Mouse (Mus musculus): ENCODE results near the gene Pan3.

Pan3 gene

GRCm38 (mm10) chr5:147429535-147430305, at the start of gene Pan3:
Gene Pan3, plus strand, starts transcription at chr5:147430161.
- in situ Hi-C loops (cut with MboI; ENCODE audit: unreplicated experiment in 2 of 2): loop anchor here (5.0 to 10.0 kb wide), 3 partner anchors 43 to 755 kb away; no protein-coding TSS in a partner anchor

- in situ Hi-C loops (cut with MboI; ENCODE audit: unreplicated experiment in 2 of 2): no loop called here
Measured at GRCm38 (mm10) chr5:147381396-147381795, 48.6 kb upstream of the Pan3 start.

GRCm38 (mm10) chr5:147386865-147387264, 43.1 kb upstream of the Pan3 start:
- in situ Hi-C loops (cut with MboI; ENCODE audit: unreplicated experiment in 2 of 2): no loop called here

- in situ Hi-C loops (cut with MboI; ENCODE audit: unreplicated experiment in 2 of 2): no loop called here
Measured at GRCm38 (mm10) chr5:147388376-147389008, 41.5 kb upstream of the Pan3 start.

GRCm38 (mm10) chr5:147389052-147389451, 40.9 kb upstream of the Pan3 start:
- in situ Hi-C loops (cut with MboI; ENCODE audit: unreplicated experiment in 2 of 2): no loop called here

GRCm38 (mm10) chr5:147390772-147391171, 39.2 kb upstream of the Pan3 start:
- in situ Hi-C loops (cut with MboI; ENCODE audit: unreplicated experiment in 2 of 2): no loop called here

- in situ Hi-C loops (cut with MboI; ENCODE audit: unreplicated experiment in 2 of 2): no loop called here
Measured at GRCm38 (mm10) chr5:147392667-147393213, 37.2 kb upstream of the Pan3 start.

- in situ Hi-C loops (cut with MboI; ENCODE audit: unreplicated experiment in 2 of 2): no loop called here
Measured at GRCm38 (mm10) chr5:147395050-147395449, 34.9 kb upstream of the Pan3 start.

- in situ Hi-C loops (cut with MboI; ENCODE audit: unreplicated experiment in 2 of 2): loop anchor here (5.0 to 25.0 kb wide), 3 partner anchors 33 to 837 kb away; no protein-coding TSS in a partner anchor
Measured at GRCm38 (mm10) chr5:147399843-147400504, 30.0 kb upstream of the Pan3 start, which contains the start of gene Flt3. Gene Flt3, minus strand, starts transcription at chr5:147400489.

GRCm38 (mm10) chr5:147400505-147400979, 29.4 kb upstream of the Pan3 start:
- in situ Hi-C loops (cut with MboI; ENCODE audit: unreplicated experiment in 2 of 2): loop anchor here (5.0 to 25.0 kb wide), 3 partner anchors 33 to 837 kb away; no protein-coding TSS in a partner anchor

GRCm38 (mm10) chr5:147401024-147401423, 28.9 kb upstream of the Pan3 start:
- in situ Hi-C loops (cut with MboI; ENCODE audit: unreplicated experiment in 2 of 2): loop anchor here (5.0 to 25.0 kb wide), 3 partner anchors 34 to 836 kb away; no protein-coding TSS in a partner anchor

GRCm38 (mm10) chr5:147402505-147402904, 27.5 kb upstream of the Pan3 start:
- in situ Hi-C loops (cut with MboI; ENCODE audit: unreplicated experiment in 2 of 2): loop anchor here (5.0 to 25.0 kb wide), 3 partner anchors 35 to 835 kb away; no protein-coding TSS in a partner anchor

- in situ Hi-C loops (cut with MboI; ENCODE audit: unreplicated experiment in 2 of 2): loop anchor here in 1 of 2 experiments (25.0 kb wide), 1 partner anchor 831 kb away; no protein-coding TSS in a partner anchor
Measured at GRCm38 (mm10) chr5:147406135-147406534, 23.8 kb upstream of the Pan3 start.

GRCm38 (mm10) chr5:147408731-147409130, 21.2 kb upstream of the Pan3 start:
- in situ Hi-C loops (cut with MboI; ENCODE audit: unreplicated experiment in 2 of 2): loop anchor here in 1 of 2 experiments (25.0 kb wide), 1 partner anchor 829 kb away; no protein-coding TSS in a partner anchor

- in situ Hi-C loops (cut with MboI; ENCODE audit: unreplicated experiment in 2 of 2): loop anchor here (10.0 to 25.0 kb wide), 2 partner anchors 324 to 827 kb away; no protein-coding TSS in a partner anchor
Measured at GRCm38 (mm10) chr5:147410585-147410984, 19.4 kb upstream of the Pan3 start.

- in situ Hi-C loops (cut with MboI; ENCODE audit: unreplicated experiment in 2 of 2): loop anchor here (5.0 to 25.0 kb wide), 6 partner anchors 124 to 824 kb away; no protein-coding TSS in a partner anchor
Measured at GRCm38 (mm10) chr5:147417986-147418385, 12.0 kb upstream of the Pan3 start.

GRCm38 (mm10) chr5:147418394-147419121, 11.4 kb upstream of the Pan3 start:
- in situ Hi-C loops (cut with MboI; ENCODE audit: unreplicated experiment in 2 of 2): loop anchor here (5.0 to 25.0 kb wide), 6 partner anchors 124 to 824 kb away; no protein-coding TSS in a partner anchor

- in situ Hi-C loops (cut with MboI; ENCODE audit: unreplicated experiment in 2 of 2): loop anchor here (10.0 to 25.0 kb wide), 3 partner anchors 101 to 814 kb away; no protein-coding TSS in a partner anchor
Measured at GRCm38 (mm10) chr5:147423612-147424011, 6.3 kb upstream of the Pan3 start.

Data from v-Abl transformed pro-B cells (cell line).